Mouse (Mus musculus): Measurements from ENCODE around the gene Gm19345. TPM values are rescaled to one million over a fixed set of nuclear protein-coding genes. Genes with fewer than 3 reads are reported as not detected.

Gene Gm19345
- not detected in 2 replicates for polyA plus RNA-seq (2015; fragmentation: Nextera tagmentation; extraction: Ambion mirVana)

- Histone ChIP-seq H3K4me1 (peaks cover 16% of the 10 kb centered on the region), H3K27ac (replicated peaks) (no peak within 1 kb of the TSS), H3K36me3 (no peaks in the 10 kb centered on the region), H3K9ac (peak within 1 kb of the TSS; percentile 55), H3K27me3 (replicated peaks) (peaks cover 66% of the 10 kb centered on the region), H3K9me3 (no peaks in the 10 kb centered on the region), H3K4me3 (peak within 1 kb of the TSS; percentile 31), H3K4me2 (peak within 1 kb of the TSS; percentile 46)
- WGBS = 5% methylated on average over 33 of the region's 33 CpGs
- no peak for ATAC-seq (ENCODE audit: extremely low read depth, insufficient number of reproducible peaks, low FRiP score, low TSS enrichment)
These were observed at the start of gene Gm19345 for GRCm38 (mm10) chr7:19851858-19852570. Gm19345 (plus strand) TSS chr7:19852003.

- no peak overlapping the region for H3K4me3 ChIP-seq
- no peak overlapping the region for H3K9ac ChIP-seq
- H3K36me3 ChIP-seq = no peaks in the 10 kb centered on the region
- ATAC-seq (ENCODE audit: extremely low read depth, insufficient number of reproducible peaks, low FRiP score, low TSS enrichment) = no peak
- H3K9me3 ChIP-seq = peaks cover 4% of the 10 kb centered on the region; the same call in 1 of the 2 replicates
- peaks cover 14% of the 10 kb centered on the region; the same call in 1 of the 2 replicates for H3K27me3 ChIP-seq (replicated peaks)
- no peak overlapping the region for H3K4me2 ChIP-seq
- H3K27ac ChIP-seq (replicated peaks) = no peak overlapping the region
- H3K4me1 ChIP-seq = no peaks in the 10 kb centered on the region
- 13% methylated on average over 7 of the region's 7 CpGs for WGBS
These were observed 48.8 kb upstream of the Gm19345 start for GRCm38 (mm10) chr7:19802995-19803394.

GRCm38 (mm10) chr7:19806356-19806969 is 45.3 kb upstream of the Gm19345 start:
- peaks cover 4% of the 10 kb centered on the region; the same call in 1 of the 2 replicates for H3K9me3 ChIP-seq
- no peak overlapping the region for H3K4me2 ChIP-seq
- no peak overlapping the region for H3K9ac ChIP-seq
- 74% methylated on average over 8 of the region's 8 CpGs for WGBS
- H3K27ac ChIP-seq (replicated peaks) = no peak overlapping the region
- H3K36me3 ChIP-seq = no peaks in the 10 kb centered on the region
- peaks cover 39% of the 10 kb centered on the region for H3K27me3 ChIP-seq (replicated peaks)
- ATAC-seq (ENCODE audit: extremely low read depth, insufficient number of reproducible peaks, low FRiP score, low TSS enrichment) = no peak
- peaks cover 18% of the 10 kb centered on the region for H3K4me1 ChIP-seq
- no peak overlapping the region for H3K4me3 ChIP-seq

DNA sequence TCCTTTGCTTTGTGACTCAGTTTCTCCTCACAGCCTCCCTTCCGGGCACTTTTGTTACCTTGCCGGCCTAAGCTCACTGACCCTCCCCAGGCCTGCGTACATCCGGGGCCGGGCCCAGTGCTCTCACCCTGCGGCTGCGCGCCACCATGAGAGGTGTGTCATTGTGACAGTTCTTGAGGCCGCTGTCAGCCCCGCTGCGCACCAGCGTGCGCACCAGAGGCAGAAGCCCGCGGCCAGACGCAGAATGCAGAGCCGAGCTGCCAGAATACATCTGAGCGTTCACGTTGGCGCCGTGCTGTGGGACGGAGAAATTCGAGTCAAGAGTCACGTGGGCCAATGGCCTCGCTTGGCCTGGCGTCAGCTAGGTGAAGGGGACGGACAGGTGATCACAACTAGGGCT is 42.4 kb upstream of the Gm19345 start:
- Histone ChIP-seq H3K27ac (replicated peaks) (no peak overlapping the region), H3K36me3 (no peaks in the 10 kb centered on the region), H3K4me3 (peak overlapping the region; percentile 27), H3K27me3 (replicated peaks) (peaks cover 61% of the 10 kb centered on the region), H3K4me1 (peaks cover 21% of the 10 kb centered on the region), H3K9me3 (peaks cover 4% of the 10 kb centered on the region; the same call in 1 of the 2 replicates), H3K9ac (peak overlapping the region; percentile 24), H3K4me2 (peak overlapping the region; percentile 59)
- ATAC-seq (ENCODE audit: extremely low read depth, insufficient number of reproducible peaks, low FRiP score, low TSS enrichment) = peak; percentile 59; the same call in 1 of the 2 replicates
- 6% methylated on average over 27 of the region's 27 CpGs for WGBS

DNA sequence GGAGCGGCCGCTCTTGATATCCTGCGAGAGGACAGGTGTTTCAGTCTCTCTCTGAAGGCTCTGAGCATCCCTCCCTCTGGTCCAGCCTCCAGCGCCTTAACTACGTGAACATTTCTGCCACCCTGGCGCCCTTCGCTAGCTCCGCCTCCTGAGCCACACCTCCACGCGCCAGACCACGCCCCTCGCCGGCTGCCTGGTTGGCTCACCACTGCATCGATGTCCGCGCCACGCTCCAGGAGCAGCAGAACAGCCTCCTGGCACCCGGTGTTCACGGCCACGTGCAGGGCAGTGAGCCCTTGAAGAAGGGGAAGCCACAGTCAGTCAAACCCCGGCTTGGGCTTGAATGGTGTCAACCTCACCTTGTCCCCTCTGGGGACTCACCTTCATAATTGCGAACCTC is 40.7 kb upstream of the Gm19345 start:
- no peak overlapping the region for H3K27ac ChIP-seq (replicated peaks)
- peak overlapping the region; percentile 55 for H3K4me2 ChIP-seq
- H3K9me3 ChIP-seq = no peaks in the 10 kb centered on the region
- peaks cover 28% of the 10 kb centered on the region for H3K4me1 ChIP-seq
- peak overlapping the region; percentile 22 for H3K4me3 ChIP-seq
- 6% methylated on average over 22 of the region's 22 CpGs for WGBS
- peaks cover 64% of the 10 kb centered on the region for H3K27me3 ChIP-seq (replicated peaks)
- H3K9ac ChIP-seq = no peak overlapping the region
- H3K36me3 ChIP-seq = no peaks in the 10 kb centered on the region
- no peak for ATAC-seq (ENCODE audit: extremely low read depth, insufficient number of reproducible peaks, low FRiP score, low TSS enrichment)

DNA sequence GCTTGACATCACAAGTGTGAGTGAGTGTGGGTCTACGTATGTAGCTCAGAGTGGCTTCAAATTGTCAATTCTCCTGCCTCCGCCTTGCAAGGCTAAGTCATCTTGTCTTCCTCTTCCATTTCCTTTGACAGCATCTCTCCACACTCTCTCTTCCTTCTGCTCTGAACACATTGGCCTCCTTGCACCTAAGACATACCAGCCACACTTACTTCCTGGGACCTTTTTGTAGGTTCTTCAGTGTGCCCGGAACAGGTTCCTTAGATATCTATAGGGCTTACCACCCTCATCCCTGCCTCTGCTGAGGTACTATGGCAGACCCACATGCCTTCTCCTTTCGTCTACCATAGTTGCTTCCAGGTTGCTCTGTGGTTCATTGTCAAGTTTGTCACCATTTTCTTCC is 38.6 kb upstream of the Gm19345 start:
- 70% methylated on average over 4 of the region's 4 CpGs for WGBS
- no peak overlapping the region for H3K4me3 ChIP-seq
- H3K9ac ChIP-seq = no peak overlapping the region
- ATAC-seq (ENCODE audit: extremely low read depth, insufficient number of reproducible peaks, low FRiP score, low TSS enrichment) = no peak
- peaks cover 45% of the 10 kb centered on the region for H3K4me1 ChIP-seq
- H3K4me2 ChIP-seq = no peak overlapping the region
- no peak overlapping the region for H3K27ac ChIP-seq (replicated peaks)
- peaks cover 65% of the 10 kb centered on the region for H3K27me3 ChIP-seq (replicated peaks)
- H3K36me3 ChIP-seq = no peaks in the 10 kb centered on the region
- H3K9me3 ChIP-seq = no peaks in the 10 kb centered on the region

GRCm38 (mm10) chr7:19813579-19814122 is 38.2 kb upstream of the Gm19345 start:
- peaks cover 64% of the 10 kb centered on the region for H3K27me3 ChIP-seq (replicated peaks)
- H3K4me1 ChIP-seq = peaks cover 44% of the 10 kb centered on the region
- H3K9me3 ChIP-seq = no peaks in the 10 kb centered on the region
- no peaks in the 10 kb centered on the region for H3K36me3 ChIP-seq
- no peak overlapping the region for H3K4me3 ChIP-seq
- no peak overlapping the region for H3K9ac ChIP-seq
- no peak overlapping the region for H3K27ac ChIP-seq (replicated peaks)
- no peak overlapping the region for H3K4me2 ChIP-seq
- 37% methylated on average over 6 of the region's 6 CpGs for whole genome bisulfite sequencing
- ATAC-seq (ENCODE audit: extremely low read depth, insufficient number of reproducible peaks, low FRiP score, low TSS enrichment) = no peak

- peak overlapping the region; percentile 76 for H3K9ac ChIP-seq
These were observed 36.2 kb upstream of the Gm19345 start for GRCm38 (mm10) chr7:19815296-19816223.

GRCm38 (mm10) chr7:19816224-19816771 is 35.5 kb upstream of the Gm19345 start:
- peaks cover 27% of the 10 kb centered on the region for H3K4me1 ChIP-seq
- peak overlapping the region; percentile 55 for H3K4me3 ChIP-seq
- no peaks in the 10 kb centered on the region for H3K9me3 ChIP-seq
- H3K9ac ChIP-seq = peak overlapping the region; percentile 76
- H3K36me3 ChIP-seq = no peaks in the 10 kb centered on the region
- H3K27me3 ChIP-seq (replicated peaks) = peaks cover 56% of the 10 kb centered on the region
- H3K27ac ChIP-seq (replicated peaks) = peak overlapping the region; percentile 46; the same call in 1 of the 2 replicates
- ATAC-seq (ENCODE audit: extremely low read depth, insufficient number of reproducible peaks, low FRiP score, low TSS enrichment) = peak; percentile 35; the same call in 1 of the 2 replicates
- under 1% methylated on average over 28 of the region's 28 CpGs for WGBS
- peak overlapping the region; percentile 71 for H3K4me2 ChIP-seq

More at GRCm38 (mm10) chr7:19815296-19816223, 36.2 kb upstream of the Gm19345 start:
- peak overlapping the region; percentile 71 for H3K4me2 ChIP-seq
- H3K4me1 ChIP-seq = peaks cover 34% of the 10 kb centered on the region
- WGBS = 31% methylated on average over 17 of the region's 17 CpGs
- 0 out of 2 replicates have a peak overlapping the region, but pooled peaks have one; percentile 46 for H3K27ac ChIP-seq (replicated peaks)
- no peak for ATAC-seq (ENCODE audit: extremely low read depth, insufficient number of reproducible peaks, low FRiP score, low TSS enrichment)
- no peaks in the 10 kb centered on the region for H3K9me3 ChIP-seq
- H3K27me3 ChIP-seq (replicated peaks) = peaks cover 57% of the 10 kb centered on the region
- H3K4me3 ChIP-seq = peak overlapping the region; percentile 55
- no peaks in the 10 kb centered on the region for H3K36me3 ChIP-seq

GRCm38 (mm10) chr7:19817382-19818105 is 34.3 kb upstream of the Gm19345 start:
- Histone ChIP-seq H3K27ac (replicated peaks) (peak overlapping the region; percentile 13; the same call in 1 of the 2 replicates), H3K4me1 (peaks cover 34% of the 10 kb centered on the region), H3K9ac (peak overlapping the region; percentile 51), H3K27me3 (replicated peaks) (peaks cover 56% of the 10 kb centered on the region), H3K36me3 (no peaks in the 10 kb centered on the region), H3K4me3 (peak overlapping the region; percentile 55), H3K4me2 (peak overlapping the region; percentile 71), H3K9me3 (no peaks in the 10 kb centered on the region)
- no peak for ATAC-seq (ENCODE audit: extremely low read depth, insufficient number of reproducible peaks, low FRiP score, low TSS enrichment)
- WGBS = 9% methylated on average over 15 of the region's 15 CpGs

All from heart, embryonic 13.5 days (tissue).